Mouse (Mus musculus) megakaryocyte, embryonic 14.5 days (primary cell): ENCODE results near the gene Nol3.

Experiments used
- FLI1 ChIP-seq: IDR thresholded peaks from 2 replicates; pipeline ENCODE4 v1.6.1; 2012; ENCODE audit warnings: low read length, inconsistent platforms, mixed read lengths
- GATA1 ChIP-seq: IDR thresholded peaks from 3 replicates; pipeline ENCODE4 v1.6.1; 2012; ENCODE audit warnings: mixed read lengths, low read length, inconsistent platforms, borderline replicate concordance

DNA sequence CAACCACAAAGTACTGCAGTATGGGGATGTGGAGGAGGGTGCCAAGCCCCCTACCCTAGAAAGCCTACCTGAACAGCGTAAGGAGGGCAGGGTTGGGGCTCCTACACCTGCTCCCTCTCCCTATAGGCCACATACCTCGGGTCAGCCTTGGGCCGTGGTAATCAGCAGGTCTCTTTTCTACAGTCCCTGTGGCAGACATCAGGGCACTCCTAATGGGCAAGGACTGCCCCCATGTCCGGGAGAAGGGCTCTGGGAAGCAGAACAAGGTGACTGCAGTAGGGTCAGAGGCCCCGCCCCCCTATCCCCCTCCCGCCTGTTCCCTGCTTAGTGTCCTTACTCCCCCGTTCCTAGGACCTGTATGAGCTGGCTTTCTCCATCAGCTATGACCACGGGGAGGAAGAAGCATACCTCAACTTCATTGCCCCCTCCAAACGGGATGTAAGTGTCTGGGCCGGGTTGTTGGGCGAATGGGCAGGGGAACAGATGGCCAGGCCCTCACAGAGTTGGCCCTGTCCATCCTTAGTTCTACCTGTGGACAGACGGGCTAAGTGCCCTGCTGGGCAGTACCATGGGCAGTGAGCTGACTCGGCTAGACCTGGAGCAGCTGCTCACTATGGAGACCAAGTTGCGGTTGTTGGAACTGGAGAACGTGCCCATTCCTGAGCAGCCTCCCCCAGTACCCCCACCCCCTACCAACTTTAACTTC is 33.4 kb downstream of the Nol3 start:
- TF ChIP-seq GATA1, result no peak
- no peak for TF ChIP-seq FLI1
